Mouse (Mus musculus): ENCODE data around the gene Tmem246. TPM values are rescaled to one million over a fixed set of nuclear protein-coding genes. Genes with fewer than 3 reads are reported as not detected.
"Not testable (repeated sequence)": the region's sequence is repeated elsewhere in the genome, so short reads cannot be mapped to it uniquely, and the experiment has no call there.

Gene Tmem246
- 10 to 100 TPM; 27.0 to 35.1 (median 31.5) TPM for total RNA-seq (2022)

- DNase-seq (ENCODE audit: low spot score in 2 of 2), result peak; percentile 62 to 68
These were observed at the start of gene Tmem246 for GRCm38 (mm10) chr4:49597183-49598100. Tmem246 (minus strand) TSS chr4:49597876.

- DNase-seq (ENCODE audit: low spot score in 2 of 2), result no peak
These were observed 42.2 kb upstream of the Tmem246 start for GRCm38 (mm10) chr4:49639913-49640312.

GRCm38 (mm10) chr4:49637821-49638220, 40.1 kb upstream of the Tmem246 start:
- DNase-seq (ENCODE audit: low spot score in 2 of 2), result no peak

GRCm38 (mm10) chr4:49632139-49632481, 34.4 kb upstream of the Tmem246 start:
- DNase-seq (ENCODE audit: low spot score in 2 of 2), result no peak

- peak; percentile 91 for DNase-seq (ENCODE audit: low spot score in 2 of 2)
These were observed 33.9 kb upstream of the Tmem246 start, which contains the start of gene Rnf20 for GRCm38 (mm10) chr4:49631319-49632138. Rnf20 (plus strand) TSS chr4:49632006.

GRCm38 (mm10) chr4:49628941-49629340, 31.3 kb upstream of the Tmem246 start:
- no peak for DNase-seq (ENCODE audit: low spot score in 2 of 2)

GRCm38 (mm10) chr4:49626973-49627372, 29.3 kb upstream of the Tmem246 start:
- peak; percentile 27 to 37 for DNase-seq (ENCODE audit: low spot score in 2 of 2)

- DNase-seq (ENCODE audit: low spot score in 2 of 2), result not testable (repeated sequence)
These were observed 27.3 kb upstream of the Tmem246 start for GRCm38 (mm10) chr4:49624969-49625368.

- no peak for DNase-seq (ENCODE audit: low spot score in 2 of 2)
These were observed 26.2 kb upstream of the Tmem246 start for GRCm38 (mm10) chr4:49623916-49624315.

GRCm38 (mm10) chr4:49622272-49622671, 24.6 kb upstream of the Tmem246 start:
- DNase-seq (ENCODE audit: low spot score in 2 of 2), result no peak

- not testable (repeated sequence) for DNase-seq (ENCODE audit: low spot score in 2 of 2)
These were observed 22.2 kb upstream of the Tmem246 start for GRCm38 (mm10) chr4:49619861-49620260.

- no peak for DNase-seq (ENCODE audit: low spot score in 2 of 2)
These were observed 19.2 kb upstream of the Tmem246 start for GRCm38 (mm10) chr4:49616924-49617323.

- no peak for DNase-seq (ENCODE audit: low spot score in 2 of 2)
These were observed 7.8 kb upstream of the Tmem246 start for GRCm38 (mm10) chr4:49605459-49605858.

GRCm38 (mm10) chr4:49604616-49605015, 6.9 kb upstream of the Tmem246 start:
- DNase-seq (ENCODE audit: low spot score in 2 of 2), result no peak

- DNase-seq (ENCODE audit: low spot score in 2 of 2), result no peak
These were observed 6.4 kb upstream of the Tmem246 start for GRCm38 (mm10) chr4:49604016-49604546.

- DNase-seq (ENCODE audit: low spot score in 2 of 2), result no peak
These were observed 5.5 kb upstream of the Tmem246 start for GRCm38 (mm10) chr4:49603161-49603560.

GRCm38 (mm10) chr4:49596846-49597182, 862 bp downstream of the Tmem246 start:
- peak in 1 of 2 experiments; percentile 8 for DNase-seq (ENCODE audit: low spot score in 2 of 2)

- DNase-seq (ENCODE audit: low spot score in 2 of 2), result no peak
These were observed 7.5 kb downstream of the Tmem246 start for GRCm38 (mm10) chr4:49590152-49590551.

GRCm38 (mm10) chr4:49586811-49587210, 10.9 kb downstream of the Tmem246 start:
- DNase-seq (ENCODE audit: low spot score in 2 of 2), result peak; percentile 65 to 80

- DNase-seq (ENCODE audit: low spot score in 2 of 2), result peak in 1 of 2 experiments; percentile 7
These were observed 12.1 kb downstream of the Tmem246 start for GRCm38 (mm10) chr4:49585524-49586101.
